Mouse (Mus musculus) megakaryocyte, embryonic 14.5 days (primary cell): ENCODE results near the gene Prepl.

Experiments used
- FLI1 ChIP-seq: IDR thresholded peaks from 2 replicates; pipeline ENCODE4 v1.6.1; 2012; ENCODE audit warnings: low read length, inconsistent platforms, mixed read lengths
- GATA1 ChIP-seq: IDR thresholded peaks from 3 replicates; pipeline ENCODE4 v1.6.1; 2012; ENCODE audit warnings: mixed read lengths, low read length, inconsistent platforms, borderline replicate concordance

GRCm38 (mm10) chr17:85044466-85044865 is 45.6 kb downstream of the Prepl start:
- TF ChIP-seq GATA1 (no peak), FLI1 (no peak)
